Mouse (Mus musculus) C2C12 (cell line): ENCODE results near the gene Kcnc2. TPM values are rescaled to one million over a fixed set of nuclear protein-coding genes. Genes with fewer than 3 reads are reported as not detected.

Experiments used
- H3K27me3 ChIP-seq: one replicate; pipeline ENCODE4 v1.6.1; 2011; ENCODE audit not compliant: control insufficient read depth, insufficient read depth, insufficient read length
- H3K36me3 ChIP-seq: one replicate; pipeline ENCODE4 v1.6.1; 2011; ENCODE audit not compliant: control insufficient read depth, insufficient read depth
- H3K4me3 ChIP-seq: one replicate; pipeline ENCODE4 v1.5.1; 2011; ENCODE audit warnings: mild to moderate bottlenecking, control low read depth; ENCODE audit not compliant: poor library complexity, insufficient read depth, severe bottlenecking
- H3K79me2 ChIP-seq: one replicate; pipeline ENCODE4 v1.6.1; 2011; ENCODE audit not compliant: control insufficient read depth, insufficient read depth
- H3K79me3 ChIP-seq: one replicate; pipeline ENCODE4 v1.6.1; 2011; ENCODE audit warnings: low read depth, control low read depth
- H3ac ChIP-seq: one replicate; pipeline ENCODE3; 2011; ENCODE audit warnings: low read depth; ENCODE audit not compliant: control insufficient read depth, insufficient read length
- CEBPB ChIP-seq: IDR thresholded peaks from one replicate; pipeline ENCODE4 v1.6.1; 2011; ENCODE audit warnings: low read depth, mild to moderate bottlenecking, control low read depth, moderate library complexity
- CTCF ChIP-seq: IDR thresholded peaks from one replicate; pipeline ENCODE4 v1.5.1; 2011; ENCODE audit not compliant: control insufficient read depth, insufficient read depth, insufficient read length
- FOSL1 ChIP-seq: IDR thresholded peaks from one replicate; pipeline ENCODE4 v1.8.0; 2011; ENCODE audit warnings: mild to moderate bottlenecking, low read length; ENCODE audit not compliant: poor library complexity, insufficient read depth, severe bottlenecking
- MAX ChIP-seq: IDR thresholded peaks from one replicate; pipeline ENCODE4 v1.6.1; 2011; ENCODE audit warnings: mild to moderate bottlenecking, control low read depth
- MYOD1 ChIP-seq: IDR thresholded peaks from one replicate; pipeline ENCODE4 v1.6.1; 2011; ENCODE audit warnings: low read depth; ENCODE audit not compliant: control insufficient read depth, insufficient read length
- MYOG ChIP-seq: IDR thresholded peaks from one replicate; pipeline ENCODE4 v1.6.1; 2011; ENCODE audit not compliant: control insufficient read depth, insufficient read length; ENCODE audit errors: extremely low read depth
- USF1 ChIP-seq: IDR thresholded peaks from one replicate; pipeline ENCODE4 v1.6.1; 2011; ENCODE audit warnings: low read depth, mild to moderate bottlenecking, control low read depth, moderate library complexity
- polyA plus RNA-seq: library from polyadenylated mRNA; unstranded; fragments of >200 nt; fragmentation: generic; extraction: Trizol; gene quantifications from one replicate; pipeline ENCODE4 v1.2.1, GENCODE M21; 2012; ENCODE audit warnings: missing spikeins

Gene Kcnc2
- polyA plus RNA-seq, 1 experiment, result 0.16 TPM

DNA sequence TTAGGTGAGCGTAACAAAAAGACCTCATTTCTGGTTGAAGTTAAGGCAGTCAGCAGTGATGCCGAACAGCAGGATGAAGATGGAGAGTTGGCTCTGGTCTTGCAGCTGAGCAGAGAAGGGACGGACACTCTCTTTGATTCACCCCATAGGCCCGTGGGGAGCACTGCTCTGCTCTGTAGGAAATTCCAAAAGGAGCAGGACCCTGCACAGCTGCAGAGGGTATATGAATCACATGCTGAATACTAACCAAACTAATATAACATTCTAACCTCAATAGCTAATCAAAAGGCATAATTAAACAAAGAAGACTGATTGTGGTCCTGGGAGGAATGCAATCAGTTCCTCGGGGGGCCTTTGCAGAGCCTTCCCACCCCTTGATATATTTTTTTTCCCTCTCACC is 106.2 kb downstream of the Kcnc2 start:
- TF ChIP-seq FOSL1 (no peak), USF1 (no peak), CEBPB (no peak), MYOD1 (no peak), CTCF (no peak), MYOG (no peak), MAX (no peak)

DNA sequence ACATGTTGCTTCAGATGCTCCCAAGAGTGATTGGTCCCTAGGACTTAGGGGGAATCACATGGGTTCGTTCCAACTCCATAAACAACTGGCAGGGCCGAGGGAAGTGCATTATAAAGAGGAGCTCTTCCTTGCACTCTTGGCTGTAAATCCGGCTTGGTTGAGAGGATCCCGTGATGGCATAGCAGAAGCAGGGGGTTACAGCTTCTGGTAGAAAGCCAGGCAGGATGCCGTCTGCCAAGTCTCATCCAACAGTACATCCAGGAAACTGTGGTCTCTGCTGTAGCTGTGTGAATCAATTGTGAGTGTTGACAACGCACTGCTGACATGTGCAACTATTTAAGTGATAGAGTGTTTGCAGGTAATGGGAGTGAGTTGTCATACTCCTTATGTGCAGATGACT is 107.5 kb downstream of the Kcnc2 start:
- H3K79me2 ChIP-seq, result no peaks in the 10 kb centered on the region
- no peak overlapping the region for H3ac ChIP-seq
- no peaks in the 10 kb centered on the region for H3K27me3 ChIP-seq
- no peaks in the 10 kb centered on the region for H3K79me3 ChIP-seq
- no peak overlapping the region for H3K4me3 ChIP-seq
- TF ChIP-seq USF1, result no peak
- H3K36me3 ChIP-seq, result no peaks in the 10 kb centered on the region

More for the DNA sequence above, 106.2 kb downstream of the Kcnc2 start:
- no peaks in the 10 kb centered on the region for H3K27me3 ChIP-seq
- no peaks in the 10 kb centered on the region for H3K79me3 ChIP-seq
- no peak overlapping the region for H3ac ChIP-seq
- no peak overlapping the region for H3K4me3 ChIP-seq
- no peaks in the 10 kb centered on the region for H3K36me3 ChIP-seq
- no peaks in the 10 kb centered on the region for H3K79me2 ChIP-seq

DNA sequence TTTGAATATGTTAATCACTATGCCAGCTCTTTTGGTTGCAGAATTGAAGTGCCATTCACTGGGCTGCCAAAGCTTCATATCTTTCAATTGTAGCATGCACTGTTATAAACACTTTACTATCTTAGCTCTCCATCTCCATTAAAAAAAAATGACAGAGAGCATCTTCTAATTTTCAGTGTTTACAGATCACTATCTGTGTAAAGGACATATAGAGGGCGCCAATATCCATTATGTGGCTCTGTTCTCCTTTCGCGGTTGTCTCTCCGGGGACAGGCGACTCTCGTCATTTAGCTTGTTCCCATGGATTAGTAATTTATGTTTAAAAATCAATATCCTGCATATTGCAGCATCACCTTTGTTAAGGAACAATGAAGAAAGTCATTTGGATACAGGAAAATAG is 109.7 kb downstream of the Kcnc2 start:
- no peaks in the 10 kb centered on the region for H3K27me3 ChIP-seq
- no peaks in the 10 kb centered on the region for H3K79me3 ChIP-seq
- H3K36me3 ChIP-seq, result no peaks in the 10 kb centered on the region
- no peak overlapping the region for H3K4me3 ChIP-seq
- TF ChIP-seq FOSL1 (no peak), CTCF (no peak), MYOG (no peak), USF1 (no peak), MAX (no peak), MYOD1 (no peak), CEBPB (no peak)
- H3K79me2 ChIP-seq, result no peaks in the 10 kb centered on the region
- H3ac ChIP-seq, result no peak overlapping the region

DNA sequence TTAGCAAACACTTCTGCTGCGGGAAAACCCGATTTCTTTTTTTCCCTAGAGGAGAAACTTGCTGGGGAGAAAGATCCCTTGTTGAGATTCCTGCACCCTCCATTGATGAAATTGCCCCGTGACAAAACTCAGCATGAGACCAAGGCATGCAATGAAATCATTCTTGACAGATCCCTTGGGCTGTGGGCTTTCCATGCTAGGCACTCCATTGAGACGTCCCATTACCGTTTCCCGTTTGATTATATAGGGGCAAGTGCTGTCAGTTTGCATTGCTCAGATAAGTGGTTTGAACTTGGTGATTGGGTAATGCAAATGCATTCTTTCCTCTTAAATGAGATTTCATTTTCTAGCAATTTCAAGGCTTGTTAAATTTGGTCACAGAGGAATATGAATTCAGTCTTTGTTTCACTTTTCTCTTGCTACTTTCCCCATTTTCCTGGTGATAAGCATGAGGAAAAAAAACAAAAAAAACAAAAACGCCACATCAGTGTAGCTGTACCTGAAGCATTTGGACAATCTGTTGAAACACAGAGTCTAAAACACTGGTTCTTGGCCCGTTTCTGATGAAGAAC is 123.6 kb downstream of the Kcnc2 start:
- H3K79me2 ChIP-seq, result no peaks in the 10 kb centered on the region
- no peaks in the 10 kb centered on the region for H3K79me3 ChIP-seq
- no peak overlapping the region for H3ac ChIP-seq
- H3K36me3 ChIP-seq, result no peaks in the 10 kb centered on the region
- H3K27me3 ChIP-seq, result no peaks in the 10 kb centered on the region
- no peak for TF ChIP-seq CTCF
- TF ChIP-seq FOSL1, result no peak
- no peak for TF ChIP-seq MAX
- TF ChIP-seq CEBPB, result no peak
- TF ChIP-seq USF1, result no peak
- no peak for TF ChIP-seq MYOD1
- TF ChIP-seq MYOG, result no peak
- no peak overlapping the region for H3K4me3 ChIP-seq

DNA sequence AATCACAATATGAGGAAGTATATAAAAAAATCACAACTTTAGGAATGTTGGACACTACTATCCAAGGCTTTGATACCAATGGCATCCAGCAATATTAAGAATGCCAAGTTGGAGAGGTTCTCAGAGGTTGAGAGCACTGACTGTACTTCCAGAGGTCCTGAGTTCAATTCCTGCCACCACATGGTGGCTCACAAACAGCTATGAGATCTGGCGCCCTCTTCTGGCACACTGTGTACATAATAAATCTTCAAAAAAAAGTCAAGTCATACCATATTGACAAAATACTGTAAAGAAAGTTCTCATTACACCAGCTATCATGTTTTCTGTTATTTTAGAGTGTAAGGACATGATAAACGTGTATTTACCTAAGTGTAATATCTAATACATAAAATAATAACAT is 126.3 kb downstream of the Kcnc2 start:
- Histone ChIP-seq H3K27me3 (no peaks in the 10 kb centered on the region), H3K4me3 (no peak overlapping the region), H3ac (no peak overlapping the region), H3K79me3 (no peaks in the 10 kb centered on the region), H3K79me2 (no peaks in the 10 kb centered on the region), H3K36me3 (no peaks in the 10 kb centered on the region)
- TF ChIP-seq MYOG (no peak), USF1 (no peak), MAX (no peak), CTCF (no peak), FOSL1 (no peak), CEBPB (no peak), MYOD1 (no peak)

DNA sequence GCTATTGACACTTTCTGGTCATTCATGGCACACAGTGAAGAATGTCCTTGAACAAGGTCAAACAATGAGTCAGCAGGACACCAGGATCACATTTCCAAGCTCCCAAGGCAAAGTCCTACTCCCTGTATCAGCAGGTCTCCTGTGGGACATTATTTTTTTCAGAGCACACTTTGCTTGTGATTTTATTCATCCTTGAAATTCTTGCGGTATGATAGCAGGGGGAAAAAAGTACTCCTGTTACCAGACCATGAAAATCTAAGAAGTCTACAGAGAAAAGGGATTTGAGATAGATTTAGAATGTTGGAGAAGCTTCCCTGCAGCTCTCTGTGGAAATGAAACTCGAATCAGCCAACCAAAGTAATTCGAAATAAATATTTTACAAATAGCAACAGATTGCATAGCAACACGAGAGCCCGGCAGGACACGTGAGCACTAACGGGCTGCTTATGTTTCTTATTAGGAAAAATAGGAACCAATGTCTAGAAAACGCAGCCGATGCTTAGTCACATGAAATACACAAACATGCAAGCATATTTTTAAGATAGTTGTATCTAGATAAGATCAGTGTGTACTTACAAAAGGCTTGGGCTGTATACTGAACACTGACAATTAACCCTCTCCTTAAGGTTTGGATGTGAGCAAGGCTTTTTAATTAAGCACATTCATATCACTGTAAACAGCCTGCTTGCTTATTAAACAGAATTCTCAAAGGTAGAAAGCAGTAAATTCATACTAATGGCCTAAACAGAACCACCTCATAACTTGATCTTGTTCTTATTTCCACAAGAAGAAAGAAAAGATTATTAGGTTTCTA is 129.9 kb downstream of the Kcnc2 start:
- Histone ChIP-seq H3K4me3 (no peak overlapping the region), H3K27me3 (no peaks in the 10 kb centered on the region), H3K79me2 (no peaks in the 10 kb centered on the region), H3K36me3 (no peaks in the 10 kb centered on the region), H3ac (no peak overlapping the region), H3K79me3 (no peaks in the 10 kb centered on the region)
- TF ChIP-seq USF1 (peak; percentile 67), MYOG (no peak), MYOD1 (no peak), MAX (no peak), CEBPB (no peak), CTCF (no peak)
